9 mouse cellular contexts compared by ENCODE assay signal in genomic region chr15:81137298-81137697, GRCm38 (mm10). TPM values are rescaled to one million over a fixed set of nuclear protein-coding genes. Genes with fewer than 3 reads are reported as not detected.
DNase-seq lines count a peak whose midpoint lies in the region; ATAC-seq and TF ChIP-seq lines count a peak whose summit lies in the region.
"Had no signal": no experiment of that assay in that cellular context is flagged by ENCODE, and none has a peak within 500 bp of the region (broad histone marks: within the 10 kb centered on the region; RNA-seq: fewer than 3 reads in every experiment).

No protein-coding gene starts in this region.

- no peak for TF ChIP-seq CTCF in heart, postnatal 0 days (IDR thresholded peaks at IDR 0.05; ENCODE audit: low read depth)
- TF ChIP-seq CTCF in stomach, postnatal 0 days (IDR thresholded peaks at IDR 0.05; ENCODE audit: low read depth), result no peak

- no peak overlapping the region for H3K9ac ChIP-seq in embryonic facial prominence, embryonic 12.5 days
- no peak overlapping the region; the same call in 1 of the 2 replicates for H3K9ac ChIP-seq in heart, postnatal 0 days (replicated peaks; ENCODE audit: low read depth, low read length)
- no peak overlapping the region for H3K9ac ChIP-seq in stomach, postnatal 0 days (ENCODE audit: low read length)
- H3K9ac ChIP-seq in liver, embryonic 11.5 days (ENCODE audit: low read depth, low read length), result no peak overlapping the region
- H3K9ac ChIP-seq: hindbrain, embryonic 15.5 days; lung, embryonic 15.5 days had no signal

- no peaks in the 10 kb centered on the region for H3K9me3 ChIP-seq in embryonic facial prominence, embryonic 12.5 days
- no peaks in the 10 kb centered on the region for H3K9me3 ChIP-seq in heart, postnatal 0 days (replicated peaks; ENCODE audit: control insufficient read depth, low read length)
- no peaks in the 10 kb centered on the region for H3K9me3 ChIP-seq in stomach, postnatal 0 days (ENCODE audit: control insufficient read depth, low read length)
- H3K9me3 ChIP-seq in liver, embryonic 11.5 days (ENCODE audit: control insufficient read depth, low read length), result no peaks in the 10 kb centered on the region
- H3K9me3 ChIP-seq: hindbrain, embryonic 15.5 days; lung, embryonic 15.5 days had no signal

- peak; percentile 12 for DNase-seq in ovary, postnatal 36 days (ENCODE audit: low spot score)
- DNase-seq in ovary, postnatal 14 days (ENCODE audit: low spot score), result no peak
- DNase-seq in heart, postnatal 0 days (ENCODE audit: low spot score), result peak; percentile 20
- DNase-seq in stomach, postnatal 0 days (ENCODE audit: low spot score), result peak; percentile 13
- no peak for DNase-seq in thymus, postnatal 4 days
- no peak for DNase-seq in liver, embryonic 11.5 days (ENCODE audit: low spot score)

- peaks cover 22% of the 10 kb centered on the region for H3K4me1 ChIP-seq in embryonic facial prominence, embryonic 12.5 days
- no peaks in the 10 kb centered on the region for H3K4me1 ChIP-seq in heart, postnatal 0 days (ENCODE audit: control insufficient read depth, insufficient read depth)
- peaks cover 2% of the 10 kb centered on the region; the same call in 1 of the 2 replicates for H3K4me1 ChIP-seq in stomach, postnatal 0 days (replicated peaks; ENCODE audit: control insufficient read depth, insufficient read depth)
- H3K4me1 ChIP-seq in liver, embryonic 11.5 days (replicated peaks; ENCODE audit: control insufficient read depth, insufficient read depth, low read length), result peaks cover 7% of the 10 kb centered on the region
- H3K4me1 ChIP-seq: hindbrain, embryonic 15.5 days had no signal

- no peaks in the 10 kb centered on the region for H3K36me3 ChIP-seq in embryonic facial prominence, embryonic 12.5 days
- no peaks in the 10 kb centered on the region for H3K36me3 ChIP-seq in heart, postnatal 0 days (replicated peaks; ENCODE audit: control insufficient read depth, insufficient read depth, low read length)
- H3K36me3 ChIP-seq in stomach, postnatal 0 days (ENCODE audit: control insufficient read depth, insufficient read depth, low read length), result no peaks in the 10 kb centered on the region
- no peaks in the 10 kb centered on the region for H3K36me3 ChIP-seq in liver, embryonic 11.5 days (ENCODE audit: control insufficient read depth, insufficient read depth, low read length)
- H3K36me3 ChIP-seq: hindbrain, embryonic 15.5 days; lung, embryonic 15.5 days had no signal

- no peaks in the 10 kb centered on the region for H3K27me3 ChIP-seq in embryonic facial prominence, embryonic 12.5 days
- H3K27me3 ChIP-seq in heart, postnatal 0 days (ENCODE audit: control insufficient read depth, insufficient read depth, low read length), result no peaks in the 10 kb centered on the region
- H3K27me3 ChIP-seq in stomach, postnatal 0 days (ENCODE audit: control insufficient read depth, insufficient read depth, low read length), result no peaks in the 10 kb centered on the region
- H3K27me3 ChIP-seq in liver, embryonic 11.5 days (replicated peaks; ENCODE audit: control insufficient read depth, insufficient read depth, low read length), result no peaks in the 10 kb centered on the region
- H3K27me3 ChIP-seq: hindbrain, embryonic 15.5 days; lung, embryonic 15.5 days had no signal

- no peak for TF ChIP-seq EP300 in heart, postnatal 0 days (IDR thresholded peaks at IDR 0.05; ENCODE audit: low read depth)
- TF ChIP-seq EP300 in stomach, postnatal 0 days (optimal IDR thresholded peaks at IDR 0.05), result no peak

- H3K4me3 ChIP-seq in embryonic facial prominence, embryonic 12.5 days, result no peak overlapping the region
- no peak overlapping the region for H3K4me3 ChIP-seq in heart, postnatal 0 days (ENCODE audit: low read depth, low read length)
- no peak overlapping the region for H3K4me3 ChIP-seq in stomach, postnatal 0 days (ENCODE audit: low read depth, low read length)
- H3K4me3 ChIP-seq in liver, embryonic 11.5 days (ENCODE audit: low read depth, low read length), result no peak overlapping the region
- H3K4me3 ChIP-seq: hindbrain, embryonic 15.5 days; lung, embryonic 15.5 days had no signal

- WGBS in embryonic facial prominence, embryonic 12.5 days, result 16% methylated on average over 6 of the region's 6 CpGs
- 31% methylated on average over 6 of the region's 6 CpGs for WGBS in heart, postnatal 0 days
- WGBS in stomach, postnatal 0 days, result 31% methylated on average over 6 of the region's 6 CpGs
- WGBS in liver, embryonic 11.5 days, result 42% methylated on average over 6 of the region's 6 CpGs

- ATAC-seq in embryonic facial prominence, embryonic 12.5 days (ENCODE audit: insufficient number of reproducible peaks, insufficient read depth, low FRiP score, low TSS enrichment), result no peak
- ATAC-seq in heart, postnatal 0 days (ENCODE audit: insufficient read depth, low read depth), result no peak
- peak; percentile 15; the same call in 1 of the 2 replicates for ATAC-seq in stomach, postnatal 0 days (ENCODE audit: low FRiP score, low TSS enrichment)
- no peak for ATAC-seq in liver, embryonic 11.5 days (replicated peaks; ENCODE audit: low FRiP score)

- H3K27ac ChIP-seq in embryonic facial prominence, embryonic 12.5 days, result peak overlapping the region; percentile 19
- 0 out of 2 replicates have a peak overlapping the region, but pooled peaks have one; percentile 4 for H3K27ac ChIP-seq in heart, postnatal 0 days (ENCODE audit: low read depth)
- H3K27ac ChIP-seq in stomach, postnatal 0 days (replicated peaks), result peak overlapping the region; percentile 0; the same call in 1 of the 2 replicates
- no peak overlapping the region for H3K27ac ChIP-seq in liver, embryonic 11.5 days (ENCODE audit: low read depth, low read length)
- H3K27ac ChIP-seq: hindbrain, embryonic 15.5 days; lung, embryonic 15.5 days had no signal

- H3K4me2 ChIP-seq in embryonic facial prominence, embryonic 12.5 days (replicated peaks), result no peak overlapping the region; the same call in 1 of the 2 replicates
- H3K4me2 ChIP-seq in heart, postnatal 0 days (ENCODE audit: low read depth, low read length), result no peak overlapping the region
- H3K4me2 ChIP-seq in stomach, postnatal 0 days (replicated peaks; ENCODE audit: low read depth), result no peak overlapping the region
- H3K4me2 ChIP-seq in liver, embryonic 11.5 days, result no peak overlapping the region
- H3K4me2 ChIP-seq: hindbrain, embryonic 15.5 days; lung, embryonic 15.5 days had no signal

RNA-seq across cellular contexts. Expression of gene Mrtfa, which starts 53.3 kb away (rescaled TPM):
- 23.6 and 30.4 TPM in 2 replicates for polyA plus RNA-seq in embryonic facial prominence, embryonic 12.5 days (2016; fragmentation: Nextera tagmentation; extraction: Ambion mirVana)
- 11.4 and 26.0 TPM in 2 replicates for total RNA-seq in heart, postnatal 0 days (2014; rRNA removed; ENCODE audit: low replicate concordance)
- polyA plus RNA-seq in heart, postnatal 0 days (2015; fragmentation: Nextera tagmentation; extraction: Ambion mirVana), result 4.9 and 5.8 TPM in 2 replicates
- 12.6 and 14.3 TPM in 2 replicates for polyA plus RNA-seq in stomach, postnatal 0 days (2015; fragmentation: Nextera tagmentation; extraction: Ambion mirVana)
- polyA plus RNA-seq in liver, embryonic 11.5 days (2014; fragmentation: Nextera tagmentation; extraction: Ambion mirVana), result 18.9 and 20.6 TPM in 2 replicates

Comparison
In these comparisons a context has a peak if more than half of its experiments do, and no peak if none do; other contexts are left out.
1. DNase-seq: peak in ovary, postnatal 36 days (single experiment), heart, postnatal 0 days (single experiment) and stomach, postnatal 0 days (single experiment); none in ovary, postnatal 14 days (single experiment), thymus, postnatal 4 days (single experiment) and liver, embryonic 11.5 days (single experiment).